ENCODE assay signal across 14 mouse cellular contexts in genomic region chr13:45897571-45897970, GRCm38 (mm10).
DNase-seq lines count a peak whose midpoint lies in the region; ATAC-seq and TF ChIP-seq lines count a peak whose summit lies in the region.
"Had no signal": no experiment of that assay in that cellular context is flagged by ENCODE, and none has a peak within 500 bp of the region (broad histone marks: within the 10 kb centered on the region; RNA-seq: fewer than 3 reads in every experiment).

No protein-coding gene starts in this region.

- H3K9me3 ChIP-seq in heart, embryonic 13.5 days: no peaks in the 10 kb centered on the region
- no peaks in the 10 kb centered on the region for H3K9me3 ChIP-seq in kidney, postnatal 0 days (replicated peaks; ENCODE audit: low read length)
- no peaks in the 10 kb centered on the region for H3K9me3 ChIP-seq in stomach, postnatal 0 days (ENCODE audit: control insufficient read depth, low read length)
- H3K9me3 ChIP-seq in hindbrain, embryonic 11.5 days (ENCODE audit: control insufficient read depth, low read length): no peaks in the 10 kb centered on the region
- H3K9me3 ChIP-seq in forebrain, embryonic 16.5 days (ENCODE audit: control insufficient read depth, low read length): no peaks in the 10 kb centered on the region
- H3K9me3 ChIP-seq: limb, embryonic 13.5 days; neural tube, embryonic 15.5 days had no signal

- peaks cover 26% of the 10 kb centered on the region for H3K4me1 ChIP-seq in heart, embryonic 13.5 days
- peaks cover 2% of the 10 kb centered on the region; the same call in 1 of the 2 replicates for H3K4me1 ChIP-seq in embryonic fibroblast, embryonic 13.5 days (ENCODE audit: control insufficient read depth, insufficient read depth, low read length)
- H3K4me1 ChIP-seq in kidney, postnatal 0 days (replicated peaks; ENCODE audit: insufficient read depth, low read length): peaks cover 17% of the 10 kb centered on the region
- H3K4me1 ChIP-seq in stomach, postnatal 0 days (replicated peaks; ENCODE audit: control insufficient read depth, insufficient read depth): peaks cover 5% of the 10 kb centered on the region; the same call in 1 of the 2 replicates
- H3K4me1 ChIP-seq in hindbrain, embryonic 11.5 days (replicated peaks; ENCODE audit: control insufficient read depth, insufficient read depth, low read length): no peaks in the 10 kb centered on the region
- no peaks in the 10 kb centered on the region for H3K4me1 ChIP-seq in forebrain, embryonic 16.5 days (replicated peaks; ENCODE audit: control insufficient read depth, insufficient read depth, low read length)

- H3K27ac ChIP-seq in heart, embryonic 13.5 days (replicated peaks): peak overlapping the region; percentile 2; the same call in 1 of the 2 replicates
- peak overlapping the region; percentile 15; the same call in 1 of the 2 replicates for H3K27ac ChIP-seq in embryonic fibroblast, embryonic 13.5 days (ENCODE audit: insufficient read depth, low read length)
- H3K27ac ChIP-seq in kidney, postnatal 0 days: 0 out of 2 replicates have a peak overlapping the region, but pooled peaks have one; percentile 42
- peak overlapping the region; percentile 30; the same call in 1 of the 2 replicates for H3K27ac ChIP-seq in stomach, postnatal 0 days (replicated peaks)
- H3K27ac ChIP-seq in left cerebral cortex, adult 2 months: no peak overlapping the region
- H3K27ac ChIP-seq in hindbrain, embryonic 11.5 days (ENCODE audit: low read depth, low read length): no peak overlapping the region
- H3K27ac ChIP-seq in forebrain, embryonic 16.5 days (ENCODE audit: low read length): no peak overlapping the region
- H3K27ac ChIP-seq: limb, embryonic 13.5 days; neural tube, embryonic 15.5 days had no signal

- H3K9ac ChIP-seq in heart, embryonic 13.5 days: no peak overlapping the region
- H3K9ac ChIP-seq in kidney, postnatal 0 days (ENCODE audit: low read depth, low read length): no peak overlapping the region
- H3K9ac ChIP-seq in stomach, postnatal 0 days (ENCODE audit: low read length): no peak overlapping the region
- no peak overlapping the region for H3K9ac ChIP-seq in hindbrain, embryonic 11.5 days (ENCODE audit: low read depth, low read length)
- no peak overlapping the region for H3K9ac ChIP-seq in forebrain, embryonic 16.5 days (replicated peaks; ENCODE audit: low read depth, low read length)
- H3K9ac ChIP-seq: limb, embryonic 13.5 days; lung, embryonic 14.5 days; neural tube, embryonic 15.5 days had no signal

- TF ChIP-seq POLR2A in embryonic fibroblast, embryonic 13.5 days (IDR thresholded peaks at IDR 0.05; ENCODE audit: low read depth, low read length): no peak

- no peaks in the 10 kb centered on the region for H3K27me3 ChIP-seq in heart, embryonic 13.5 days (replicated peaks)
- H3K27me3 ChIP-seq in kidney, postnatal 0 days (ENCODE audit: insufficient read depth, low read length): no peaks in the 10 kb centered on the region
- no peaks in the 10 kb centered on the region for H3K27me3 ChIP-seq in stomach, postnatal 0 days (ENCODE audit: control insufficient read depth, insufficient read depth, low read length)
- H3K27me3 ChIP-seq in hindbrain, embryonic 11.5 days (ENCODE audit: control insufficient read depth, insufficient read depth, low read length): no peaks in the 10 kb centered on the region
- no peaks in the 10 kb centered on the region for H3K27me3 ChIP-seq in forebrain, embryonic 16.5 days (replicated peaks; ENCODE audit: control insufficient read depth, insufficient read depth, low read length)
- H3K27me3 ChIP-seq: limb, embryonic 13.5 days; neural tube, embryonic 15.5 days had no signal

- intact Hi-C loops in heart, postnatal 10 days (cut with DNase I): no loop called here
- intact Hi-C loops in left cerebral cortex, adult 2 months (cut with DNase I): no loop called here

- 43% methylated on average over 2 of the region's 2 CpGs for WGBS in heart, embryonic 13.5 days
- 7% methylated on average over 2 of the region's 2 CpGs for WGBS in kidney, postnatal 0 days
- 18% methylated on average over 2 of the region's 2 CpGs for WGBS in stomach, postnatal 0 days
- 69% methylated on average over 2 of the region's 2 CpGs for WGBS in hindbrain, embryonic 11.5 days
- 78% methylated on average over 2 of the region's 2 CpGs for WGBS in forebrain, embryonic 16.5 days

- no peak overlapping the region for H3K4me2 ChIP-seq in heart, embryonic 13.5 days
- no peak overlapping the region for H3K4me2 ChIP-seq in kidney, postnatal 0 days (ENCODE audit: low read length)
- H3K4me2 ChIP-seq in stomach, postnatal 0 days (replicated peaks; ENCODE audit: low read depth): no peak overlapping the region
- no peak overlapping the region for H3K4me2 ChIP-seq in hindbrain, embryonic 11.5 days (replicated peaks; ENCODE audit: low read depth, low read length)
- H3K4me2 ChIP-seq in forebrain, embryonic 16.5 days (ENCODE audit: low read length): no peak overlapping the region
- H3K4me2 ChIP-seq: limb, embryonic 13.5 days; lung, embryonic 14.5 days; neural tube, embryonic 15.5 days had no signal

- H3K4me3 ChIP-seq in heart, embryonic 13.5 days: no peak overlapping the region
- H3K4me3 ChIP-seq in embryonic fibroblast, embryonic 13.5 days (ENCODE audit: insufficient read depth, low read length): no peak overlapping the region
- H3K4me3 ChIP-seq in kidney, postnatal 0 days (replicated peaks; ENCODE audit: low read depth, low read length): no peak overlapping the region
- H3K4me3 ChIP-seq in stomach, postnatal 0 days (ENCODE audit: low read depth, low read length): no peak overlapping the region
- no peak overlapping the region for H3K4me3 ChIP-seq in left cerebral cortex, adult 2 months
- H3K4me3 ChIP-seq in hindbrain, embryonic 11.5 days (ENCODE audit: low read depth, low read length): no peak overlapping the region
- H3K4me3 ChIP-seq in forebrain, embryonic 16.5 days (replicated peaks; ENCODE audit: low read length): no peak overlapping the region
- H3K4me3 ChIP-seq: limb, embryonic 13.5 days; neural tube, embryonic 15.5 days had no signal

- no peak for ATAC-seq in heart, embryonic 13.5 days (ENCODE audit: extremely low read depth, insufficient number of reproducible peaks, low FRiP score, low TSS enrichment)
- ATAC-seq in kidney, postnatal 0 days (replicated peaks; ENCODE audit: low FRiP score, low read depth): no peak
- 0 out of 2 replicates have a peak, but pooled peaks have one; percentile 49 for ATAC-seq in stomach, postnatal 0 days (ENCODE audit: low FRiP score, low TSS enrichment)
- ATAC-seq in hindbrain, embryonic 11.5 days (ENCODE audit: low FRiP score): no peak
- ATAC-seq in forebrain, embryonic 16.5 days: no peak

- TF ChIP-seq CTCF in embryonic fibroblast, embryonic 13.5 days (IDR thresholded peaks at IDR 0.05; ENCODE audit: borderline replicate concordance, insufficient read depth, low read length): no peak
- TF ChIP-seq CTCF in kidney, postnatal 0 days (IDR thresholded peaks at IDR 0.05; ENCODE audit: low read depth): no peak
- TF ChIP-seq CTCF in stomach, postnatal 0 days (IDR thresholded peaks at IDR 0.05; ENCODE audit: low read depth): no peak
- no peak for TF ChIP-seq CTCF in left cerebral cortex, adult 2 months (IDR thresholded peaks at IDR 0.05)

- H3K36me3 ChIP-seq in heart, embryonic 13.5 days: 0 out of 2 replicates have a peak, but pooled peaks cover 3% of the 10 kb centered on the region
- H3K36me3 ChIP-seq in kidney, postnatal 0 days (ENCODE audit: insufficient read depth, low read length): no peaks in the 10 kb centered on the region
- no peaks in the 10 kb centered on the region for H3K36me3 ChIP-seq in stomach, postnatal 0 days (ENCODE audit: control insufficient read depth, insufficient read depth, low read length)
- no peaks in the 10 kb centered on the region for H3K36me3 ChIP-seq in hindbrain, embryonic 11.5 days (ENCODE audit: control insufficient read depth, insufficient read depth, low read length)
- H3K36me3 ChIP-seq in forebrain, embryonic 16.5 days (ENCODE audit: control insufficient read depth, insufficient read depth): no peaks in the 10 kb centered on the region; the same call in 1 of the 2 replicates
- H3K36me3 ChIP-seq: limb, embryonic 13.5 days; neural tube, embryonic 15.5 days had no signal

- DNase-seq in heart, postnatal 10 days: no peak
- DNase-seq in kidney, postnatal 0 days (ENCODE audit: low spot score): peak; percentile 78
- DNase-seq in stomach, postnatal 0 days (ENCODE audit: low spot score): no peak
- no peak for DNase-seq in left cerebral cortex, adult 2 months (ENCODE audit: extremely low spot score in 1 of 2, low spot score in 2 of 2)
- no peak for DNase-seq in hindbrain, embryonic 11.5 days (ENCODE audit: low spot score)
- DNase-seq: adrenal gland, adult 8-10 months; cerebellum, postnatal 10 days; heart, postnatal 4 days; lung, embryonic 14.5 days had no signal

- no peak for TF ChIP-seq EP300 in stomach, postnatal 0 days (optimal IDR thresholded peaks at IDR 0.05)

Comparison
In these comparisons a context has a peak if more than half of its experiments do, and no peak if none do; other contexts are left out.
1. H3K27ac ChIP-seq: peak in heart, embryonic 13.5 days (single experiment), embryonic fibroblast, embryonic 13.5 days (single experiment), kidney, postnatal 0 days (single experiment) and stomach, postnatal 0 days (single experiment); none in left cerebral cortex, adult 2 months (single experiment), hindbrain, embryonic 11.5 days (single experiment) and forebrain, embryonic 16.5 days (single experiment).